Mouse (Mus musculus): ENCODE results near the gene Mpdu1.

Mpdu1 gene

GRCm38 (mm10) chr11:69689891-69690290, 27.4 kb upstream of the Mpdu1 start:
- no peak for DNase-seq

GRCm38 (mm10) chr11:69687061-69687460, 24.6 kb upstream of the Mpdu1 start:
- no peak for DNase-seq

DNA sequence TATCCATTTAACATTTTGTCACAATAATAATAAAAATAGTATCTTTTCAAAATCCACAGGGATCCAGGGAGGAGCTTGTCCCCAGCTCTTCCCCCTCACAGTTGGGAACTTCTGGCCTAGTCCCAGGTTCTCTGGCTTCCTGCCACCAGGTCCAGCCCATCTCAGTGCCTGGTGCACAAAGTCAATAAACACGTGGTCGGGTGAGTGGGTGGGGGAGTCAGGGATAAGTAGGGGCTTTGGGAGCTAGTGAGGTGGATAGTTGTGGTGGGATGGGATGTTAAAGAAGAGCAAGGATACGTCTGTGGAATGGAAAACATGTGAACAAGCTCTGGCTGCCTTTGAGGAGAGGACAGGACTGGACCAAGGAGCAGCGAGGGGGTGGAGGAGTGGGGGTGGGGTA, 23.9 kb upstream of the Mpdu1 start:
- DNase-seq = no peak

GRCm38 (mm10) chr11:69685526-69686148, 23.2 kb upstream of the Mpdu1 start, which contains the start of gene Tnfsf13:
Gene Tnfsf13 (minus strand): TSS chr11:69685784.
- peak; percentile 80 for DNase-seq

- DNase-seq = no peak
Measured at GRCm38 (mm10) chr11:69684936-69685335, 22.5 kb upstream of the Mpdu1 start.

GRCm38 (mm10) chr11:69684128-69684745, 21.8 kb upstream of the Mpdu1 start:
- DNase-seq = no peak

GRCm38 (mm10) chr11:69683576-69683975, 21.1 kb upstream of the Mpdu1 start:
- no peak for DNase-seq

GRCm38 (mm10) chr11:69682840-69683533, 20.5 kb upstream of the Mpdu1 start:
- DNase-seq = peak; percentile 82

DNA sequence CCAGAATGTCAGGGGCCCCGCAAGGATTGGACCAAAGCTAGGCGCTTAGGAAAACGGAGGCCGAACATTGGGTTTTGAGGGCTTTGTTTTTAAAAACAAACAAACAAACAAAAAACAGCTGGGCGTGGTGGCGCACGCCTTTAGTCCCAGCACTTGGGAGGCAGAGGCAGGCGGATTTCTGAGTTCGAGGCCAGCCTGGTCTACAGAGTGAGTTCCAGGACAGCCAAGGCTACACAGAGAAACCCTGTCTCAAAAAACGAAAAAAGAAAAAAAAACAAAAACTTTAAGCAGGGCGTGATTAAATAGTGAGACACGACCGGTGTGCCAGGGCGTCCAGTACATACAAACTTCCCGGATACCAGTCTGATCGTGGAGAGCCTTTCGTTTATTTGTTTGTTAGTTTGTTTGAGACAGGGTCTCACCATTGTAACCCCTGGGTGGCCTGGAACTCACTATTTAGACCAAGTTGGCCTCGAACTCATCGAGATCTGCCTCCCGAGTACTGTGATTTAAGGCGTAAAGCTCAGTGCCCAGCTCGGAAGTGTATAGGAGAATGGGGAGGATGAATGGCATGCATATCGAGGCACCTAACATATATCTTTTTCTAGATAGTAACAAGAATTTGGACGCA, 19.9 kb upstream of the Mpdu1 start:
- no peak for DNase-seq

- DNase-seq = peak; percentile 97
Measured at GRCm38 (mm10) chr11:69681314-69682208, 19.1 kb upstream of the Mpdu1 start, which contains the start of gene Senp3. Gene Senp3 (minus strand): TSS chr11:69682084.

GRCm38 (mm10) chr11:69680136-69680855, 17.9 kb upstream of the Mpdu1 start:
- DNase-seq = no peak

GRCm38 (mm10) chr11:69679144-69679543, 16.7 kb upstream of the Mpdu1 start:
- no peak for DNase-seq

DNA sequence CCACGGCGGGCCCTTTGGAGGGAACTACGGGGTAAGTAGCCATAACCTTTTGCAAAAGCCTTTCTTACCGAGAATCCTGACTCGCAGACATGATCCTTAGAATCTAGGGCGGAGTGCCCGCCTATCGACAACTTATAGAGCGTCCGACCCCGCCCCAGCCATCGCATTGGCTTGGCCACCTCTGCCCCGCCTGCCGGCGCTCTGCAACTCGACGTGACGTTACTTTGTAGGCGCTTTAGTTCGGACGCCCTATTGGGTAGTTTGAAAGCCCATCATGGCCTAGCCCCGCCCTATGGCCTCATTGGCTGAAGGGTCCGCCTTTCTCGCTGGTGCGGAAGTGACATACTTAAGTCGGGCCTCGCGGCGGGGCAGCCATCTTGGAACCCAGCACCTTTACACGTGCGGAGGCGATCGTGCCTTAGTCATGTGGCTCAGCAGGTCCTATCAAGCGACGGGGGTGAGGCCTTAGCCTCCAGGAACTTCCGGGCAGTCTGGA, 9.8 kb upstream of the Mpdu1 start, which contains the start of gene Eif4a1:
Gene Eif4a1 (minus strand): TSS at position 213 of the 496 bp plus-strand sequence.
- peak; percentile 100 for DNase-seq

DNA sequence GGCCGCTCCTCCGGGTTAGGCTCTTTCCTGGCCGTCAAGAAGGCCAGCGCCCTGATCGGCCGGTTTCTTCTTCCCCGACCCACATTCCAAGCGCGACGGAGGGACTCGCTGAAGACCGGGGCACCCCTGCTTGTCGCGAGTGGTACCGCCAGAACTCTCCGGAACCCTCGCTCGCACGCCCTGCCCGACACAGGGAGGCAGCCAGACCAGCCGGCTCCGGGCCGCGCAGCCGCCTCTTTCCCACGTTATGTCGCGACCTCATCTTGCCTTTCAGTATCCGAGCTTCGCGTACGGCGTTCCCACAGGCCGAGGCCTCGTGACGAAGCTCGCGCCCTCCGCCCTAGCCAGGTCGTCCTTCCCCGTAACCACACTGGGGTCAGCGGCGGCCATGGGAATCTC, 9.3 kb upstream of the Mpdu1 start:
- no peak for DNase-seq

DNA sequence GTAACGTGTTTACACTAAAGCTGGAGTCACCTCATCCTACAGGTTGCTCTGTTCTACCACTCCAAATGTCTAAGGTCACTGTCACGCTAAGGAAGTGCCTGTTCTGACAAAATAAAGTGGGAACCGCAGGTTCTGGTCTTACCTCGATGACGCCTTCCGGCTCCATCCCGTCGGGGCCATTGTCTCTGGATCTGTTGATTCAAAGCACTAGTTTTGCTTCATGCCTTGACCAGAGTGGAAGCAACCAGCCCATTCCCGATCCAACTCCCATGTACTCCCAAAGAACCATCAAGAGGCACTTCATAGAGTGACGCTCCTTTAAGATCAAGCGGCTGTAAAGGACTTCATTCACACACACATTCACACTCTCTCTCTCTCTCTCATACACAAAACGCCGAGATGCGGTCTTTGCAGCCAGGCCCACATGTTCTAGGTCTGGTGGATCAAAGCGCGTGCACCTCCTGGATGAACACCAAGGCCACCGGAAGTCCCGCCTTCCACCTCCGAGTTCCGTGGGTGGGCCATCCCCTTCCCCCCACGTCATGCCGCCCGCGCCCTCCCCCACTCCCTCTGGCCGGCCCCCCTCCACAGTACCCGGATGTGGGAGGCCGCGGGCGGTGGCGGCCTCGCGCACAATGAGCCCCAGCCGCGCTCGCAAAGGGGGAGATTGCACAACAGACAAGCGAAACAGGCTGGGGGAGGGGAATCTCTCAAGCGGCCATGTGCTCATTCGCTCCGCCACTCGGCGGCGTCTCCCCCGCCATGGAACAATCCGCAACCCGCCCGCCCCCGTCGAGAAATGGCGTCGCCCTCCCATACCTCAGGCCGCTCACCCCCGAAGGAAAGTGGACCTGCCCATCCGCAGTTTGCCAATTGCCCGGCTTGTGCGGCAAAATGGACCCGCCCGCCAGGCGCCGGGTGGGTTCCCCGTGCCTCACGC, 8.6 kb upstream of the Mpdu1 start:
- DNase-seq = peak; percentile 97

DNA sequence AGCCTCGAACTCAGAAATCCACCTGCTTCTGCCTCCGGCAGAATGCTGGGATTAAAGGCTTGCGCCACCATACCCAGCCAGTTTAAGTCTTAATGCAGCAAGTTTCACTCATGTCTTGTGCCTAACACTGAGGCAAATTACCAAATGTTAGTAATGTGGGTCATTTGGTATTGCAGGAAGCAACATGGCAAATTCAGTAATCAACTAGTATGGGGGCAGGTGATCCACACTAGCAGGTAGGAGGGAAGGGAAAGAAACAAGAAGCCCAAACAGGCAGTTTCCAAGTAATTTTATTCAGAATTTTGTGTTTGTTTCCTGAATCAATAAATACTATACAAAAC, 4.2 kb upstream of the Mpdu1 start:
- DNase-seq = no peak

DNA sequence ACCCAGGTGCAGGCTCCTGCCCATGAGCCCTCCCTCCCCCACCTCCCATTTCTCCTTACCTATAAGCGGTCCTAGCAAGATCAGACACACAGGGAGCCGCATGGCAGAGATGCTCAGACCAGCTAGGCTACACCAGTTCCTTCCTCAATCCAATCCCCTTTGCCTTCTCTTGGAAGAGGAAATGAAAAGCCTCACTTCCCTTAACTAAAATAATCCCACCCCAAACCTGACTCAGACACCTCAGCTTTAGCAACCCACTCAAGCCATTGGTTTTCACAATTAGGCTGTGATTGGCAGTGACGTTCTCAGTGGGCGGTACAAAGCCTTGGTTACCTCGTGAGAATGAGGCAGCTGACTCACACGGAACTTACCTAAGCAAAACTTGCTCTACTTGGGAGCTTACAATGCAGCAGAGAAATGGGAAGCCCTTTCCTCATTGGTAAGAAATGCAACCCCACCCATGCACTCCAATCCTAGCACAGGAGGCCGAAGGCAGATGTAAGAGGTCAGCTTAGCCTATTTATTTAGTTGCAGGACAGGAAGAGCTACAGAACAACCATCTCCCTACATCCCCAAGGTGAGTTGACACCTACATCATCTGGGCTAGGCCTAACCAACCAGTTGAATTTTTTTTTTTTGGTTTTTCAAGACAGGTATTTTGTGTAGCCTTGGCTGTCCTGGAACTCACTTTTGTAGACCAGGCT, 3.7 kb upstream of the Mpdu1 start, which contains the start of gene Cd68:
Gene Cd68 (minus strand): TSS at position 193 of the 704 bp plus-strand sequence.
- peak; percentile 93 for DNase-seq

DNA sequence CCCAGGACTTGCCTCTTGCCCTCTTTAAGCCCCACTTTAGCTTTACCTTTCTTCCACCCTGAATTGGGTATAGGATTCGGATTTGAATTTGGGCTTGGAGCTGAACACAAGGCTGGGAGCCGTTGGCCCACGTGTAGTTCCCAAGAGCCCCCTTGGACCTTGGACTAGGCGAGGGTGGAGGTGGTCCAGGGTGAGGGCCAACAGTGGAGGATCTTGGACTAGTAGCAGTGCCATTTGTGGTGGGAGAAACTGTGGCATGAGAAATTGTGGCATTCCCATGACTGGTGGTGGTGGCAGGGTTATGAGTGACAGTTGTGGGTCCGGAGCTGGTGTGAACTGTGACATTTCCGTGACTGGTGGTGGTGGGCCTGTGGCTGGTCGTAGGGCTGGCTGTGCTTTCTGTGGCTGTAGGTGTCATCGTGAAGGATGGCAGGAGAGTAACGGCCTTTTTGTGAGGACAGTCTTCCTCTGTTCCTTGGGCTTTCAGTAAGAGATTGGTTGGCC, 3.1 kb upstream of the Mpdu1 start:
- no peak for DNase-seq

GRCm38 (mm10) chr11:69664841-69665240, 2.4 kb upstream of the Mpdu1 start:
- no peak for DNase-seq

Measured in layer of hippocampus, adult 9-11 months (tissue).